Mouse (Mus musculus) brain, embryonic 18.5 days (tissue): ENCODE measurements around the gene Rab5if.

Experiments
- DNase-seq: peaks from one replicate; pipeline ENCODE4 v3.0.0-alpha.2; 2012; ENCODE audit warnings: low read depth, low spot score

Rab5if gene

GRCm38 (mm10) chr2:156923057-156923456 is 60.1 kb downstream of the Rab5if start:
- DNase-seq: no peak
